Mouse (Mus musculus): ENCODE measurements around the gene Wdpcp. TPM values are rescaled to one million over a fixed set of nuclear protein-coding genes. Genes with fewer than 3 reads are reported as not detected.
A peak's percentile ranks its signal among the peaks of the same experiment; 100 is the strongest.

The Wdpcp gene
- total RNA-seq, 4 experiments from 2014 or later, result 12.1 to 16.9 (median 13.8) TPM

DNA sequence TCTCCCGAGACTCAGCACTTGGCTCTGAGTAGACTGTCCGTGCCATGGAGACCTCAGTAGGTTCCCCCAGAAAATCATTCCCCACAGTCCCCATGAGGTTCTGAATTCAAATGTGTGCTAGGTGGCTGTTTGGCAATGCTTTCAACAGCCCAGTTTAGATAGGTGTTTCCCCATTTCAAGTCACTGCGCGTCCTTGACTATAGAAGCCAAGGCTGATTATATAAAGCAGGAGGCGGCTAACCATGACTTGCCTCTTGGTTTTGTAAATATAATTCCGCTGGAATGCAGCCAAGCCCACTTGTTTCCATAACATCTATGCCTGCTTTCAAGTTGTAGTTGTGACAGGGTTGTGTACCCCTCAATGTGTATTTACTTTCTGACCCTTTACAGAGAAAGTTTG is 157.9 kb downstream of the Wdpcp start:
- no peak for DNase-seq (ENCODE audit: low spot score in 2 of 2)

DNA sequence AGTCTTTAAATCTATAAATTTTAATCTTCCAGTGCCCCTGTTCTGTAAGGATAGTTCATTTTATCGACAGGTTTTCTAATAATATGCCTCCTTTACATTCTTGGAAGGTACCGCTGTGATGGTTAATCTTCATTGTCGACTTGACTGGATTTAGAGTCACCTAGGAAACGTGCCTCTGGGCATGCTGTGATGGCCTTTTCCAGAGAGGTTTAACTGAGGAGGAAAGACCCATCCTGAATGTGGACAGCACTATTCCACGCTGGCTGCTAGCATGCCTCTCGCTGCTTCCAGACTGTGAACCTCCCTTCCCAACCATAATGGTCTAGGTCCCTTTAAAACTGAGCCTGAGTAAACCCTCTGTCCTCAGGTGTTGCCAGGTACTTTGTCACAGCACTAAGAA is 163.2 kb downstream of the Wdpcp start:
- DNase-seq (ENCODE audit: low spot score in 2 of 2), result no peak

DNA sequence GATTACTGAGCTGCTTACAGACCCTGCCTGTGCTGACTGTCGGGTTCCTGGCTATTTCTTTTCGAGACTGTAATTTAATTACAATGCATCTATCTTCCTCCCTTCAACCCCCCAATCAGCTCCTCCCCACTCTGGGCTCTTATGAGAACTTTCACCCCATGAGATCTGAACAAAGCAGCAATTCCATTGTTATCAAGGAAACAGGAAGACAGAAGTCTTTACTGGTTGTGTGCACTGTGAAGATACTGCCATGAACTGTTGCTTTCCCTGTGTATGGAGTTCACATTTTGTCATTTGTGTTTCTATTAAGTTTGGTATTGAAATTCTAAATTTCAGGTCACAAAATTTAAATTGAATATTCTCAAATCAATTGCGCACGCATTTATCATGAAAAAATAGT is 177.5 kb downstream of the Wdpcp start:
- no peak for DNase-seq (ENCODE audit: low spot score in 2 of 2)

DNA sequence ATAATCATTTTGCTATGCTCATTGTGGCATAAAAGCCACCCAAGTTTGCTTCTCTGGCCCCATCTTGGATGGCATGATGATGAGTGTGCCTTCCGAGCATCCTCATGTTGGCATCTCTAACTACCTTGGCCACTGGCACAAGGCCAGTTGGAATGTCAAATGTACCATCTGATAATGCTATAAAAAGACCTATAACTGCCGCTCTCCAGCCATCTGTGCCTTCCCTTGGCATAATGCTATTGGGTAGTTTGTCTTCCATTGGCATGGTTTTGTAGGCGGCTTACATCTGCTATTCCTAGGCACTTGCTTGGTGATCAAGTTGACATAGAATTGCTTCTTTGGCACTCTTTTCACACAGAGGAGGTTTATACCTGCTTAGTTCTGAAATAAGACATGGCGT is 191.2 kb downstream of the Wdpcp start:
- DNase-seq (ENCODE audit: low spot score in 2 of 2), result peak; percentile 48 to 59

DNA sequence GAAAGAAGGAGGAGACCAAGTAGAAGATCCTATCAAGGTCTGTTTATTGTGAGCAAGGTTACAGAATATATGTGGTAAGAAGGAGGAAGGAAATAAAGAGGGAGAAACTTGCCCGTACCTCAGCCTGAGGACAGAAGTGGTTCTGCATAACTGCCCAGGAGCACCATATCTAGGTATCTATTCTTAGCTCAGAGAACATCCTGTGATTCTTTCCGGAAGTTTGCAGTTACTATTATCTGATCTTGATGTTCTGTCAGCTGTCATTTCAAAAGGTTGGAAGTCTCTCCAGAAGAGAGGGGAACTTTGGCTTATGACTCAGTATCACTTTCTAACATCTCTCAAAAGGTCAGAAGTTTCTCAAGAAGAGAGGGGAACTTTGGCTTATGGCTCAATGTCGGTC is 216.8 kb downstream of the Wdpcp start:
- no peak for DNase-seq (ENCODE audit: low spot score in 2 of 2)

DNA sequence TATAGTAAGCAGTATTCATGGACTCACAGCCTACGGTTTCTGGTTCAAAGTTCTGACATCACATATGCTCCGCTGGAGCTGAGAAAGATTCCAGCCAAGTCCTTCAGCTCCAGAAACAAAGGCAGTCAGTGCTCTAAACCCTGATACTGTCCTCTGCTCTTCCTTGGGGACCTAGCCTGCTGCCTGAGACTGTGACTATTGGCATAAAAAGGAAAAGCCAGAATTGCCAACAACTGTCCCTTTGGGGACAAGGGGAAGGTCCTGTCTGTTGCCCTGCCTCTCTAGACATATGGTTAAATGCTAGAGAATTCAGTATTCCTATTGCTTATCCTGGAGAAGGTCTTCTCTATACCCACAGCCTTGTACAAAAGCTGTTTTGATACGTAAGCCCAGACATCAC is 252.9 kb downstream of the Wdpcp start:
- DNase-seq (ENCODE audit: low spot score in 2 of 2), result no peak

DNA sequence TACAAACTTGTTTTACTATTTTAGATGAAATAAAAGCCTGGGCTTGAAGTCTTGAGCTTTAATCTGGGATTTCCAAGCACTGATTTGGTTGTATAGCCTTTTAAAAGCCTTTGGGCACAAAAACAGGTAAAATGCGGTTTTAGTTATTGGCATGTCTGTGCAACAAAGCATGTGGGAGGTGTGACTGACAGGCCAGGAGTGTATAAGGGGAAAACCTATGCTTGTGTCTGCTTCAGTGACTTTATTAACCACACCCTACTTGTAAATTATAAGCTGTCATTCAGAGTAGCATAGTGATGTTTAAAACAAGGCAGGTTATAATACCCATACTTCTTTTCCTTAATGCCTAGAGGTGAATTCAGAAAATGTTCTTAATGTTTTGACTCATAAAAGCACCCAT is 254.5 kb downstream of the Wdpcp start:
- DNase-seq (ENCODE audit: low spot score in 2 of 2), result no peak

DNA sequence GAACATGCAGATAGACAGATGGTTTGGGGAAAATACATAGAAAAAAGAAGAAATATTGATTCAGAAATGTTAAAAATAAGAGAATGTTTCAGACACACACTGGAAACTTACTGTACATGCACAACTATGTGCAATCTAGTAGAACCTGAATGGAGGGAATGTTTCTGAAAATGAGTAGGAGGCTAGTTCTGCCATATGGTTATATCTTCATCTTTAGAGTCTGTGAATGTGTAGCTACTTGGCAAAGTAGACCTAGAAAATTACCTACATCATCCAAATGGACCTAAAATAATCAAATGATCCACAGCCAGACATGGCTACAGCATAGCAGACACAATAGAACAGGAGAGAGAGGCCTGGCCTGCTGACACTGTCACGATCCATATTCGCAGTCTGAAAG is 275.0 kb downstream of the Wdpcp start:
- no peak for DNase-seq (ENCODE audit: low spot score in 2 of 2)

DNA sequence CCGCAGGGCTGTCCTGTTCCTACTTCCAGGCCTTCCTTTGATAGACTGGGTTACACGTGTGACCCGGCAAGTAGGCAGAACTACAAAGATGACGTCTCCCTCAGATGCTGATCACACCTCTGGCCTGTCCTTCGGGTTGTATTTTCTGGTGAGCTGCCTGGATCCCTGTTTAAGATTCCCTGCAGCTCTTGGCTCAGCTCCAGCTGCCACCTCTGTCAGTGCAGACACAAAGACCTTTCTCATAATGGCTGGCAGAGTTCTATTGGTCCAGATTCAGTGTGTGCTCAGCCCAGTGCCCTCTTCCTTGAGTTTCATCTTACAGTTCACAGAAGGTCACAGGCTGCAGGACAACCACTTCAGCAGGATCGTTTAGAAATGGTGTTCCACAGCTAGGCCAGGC is 292.0 kb downstream of the Wdpcp start:
- DNase-seq (ENCODE audit: low spot score in 2 of 2), result no peak

DNA sequence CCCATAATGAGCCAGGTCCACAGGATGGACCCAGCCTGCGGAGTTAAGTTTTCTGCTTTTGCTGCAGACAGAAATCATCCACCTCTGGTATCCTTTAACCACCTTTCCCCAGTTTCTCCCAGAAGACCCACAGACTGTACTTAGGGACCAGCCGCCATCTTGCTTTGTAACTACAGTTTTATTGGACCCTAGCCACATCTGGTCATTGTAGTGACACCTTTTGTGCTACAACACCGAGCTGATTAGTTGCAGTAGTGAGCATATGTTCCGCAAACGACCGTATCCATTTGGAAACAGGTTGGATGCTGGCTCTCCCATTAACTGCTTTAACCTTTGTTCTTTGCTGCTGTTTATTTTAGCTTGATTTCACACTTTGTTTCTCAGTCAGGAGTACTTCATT is 292.5 kb downstream of the Wdpcp start:
- no peak for DNase-seq (ENCODE audit: low spot score in 2 of 2)

DNA sequence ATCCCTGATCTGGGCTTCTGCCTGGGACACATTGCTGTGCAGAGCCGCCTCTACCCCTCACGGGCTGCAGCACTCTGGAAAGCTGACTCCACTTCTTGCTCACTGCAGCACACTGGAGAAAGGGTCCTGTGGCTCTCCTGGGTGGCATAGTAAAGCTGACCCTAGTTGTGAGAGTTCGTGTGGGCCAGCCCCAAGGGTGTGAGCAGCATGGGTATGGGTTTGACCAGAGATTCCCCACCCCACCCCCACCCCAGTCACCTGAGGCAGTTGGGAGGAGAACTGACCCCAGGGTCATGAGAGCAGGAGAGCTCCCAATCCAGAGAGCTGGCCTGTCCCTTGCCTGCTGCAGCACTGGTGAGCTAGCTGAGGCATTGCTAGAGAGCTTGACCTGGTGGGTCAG is 296.6 kb downstream of the Wdpcp start:
- DNase-seq (ENCODE audit: low spot score in 2 of 2), result no peak

DNA sequence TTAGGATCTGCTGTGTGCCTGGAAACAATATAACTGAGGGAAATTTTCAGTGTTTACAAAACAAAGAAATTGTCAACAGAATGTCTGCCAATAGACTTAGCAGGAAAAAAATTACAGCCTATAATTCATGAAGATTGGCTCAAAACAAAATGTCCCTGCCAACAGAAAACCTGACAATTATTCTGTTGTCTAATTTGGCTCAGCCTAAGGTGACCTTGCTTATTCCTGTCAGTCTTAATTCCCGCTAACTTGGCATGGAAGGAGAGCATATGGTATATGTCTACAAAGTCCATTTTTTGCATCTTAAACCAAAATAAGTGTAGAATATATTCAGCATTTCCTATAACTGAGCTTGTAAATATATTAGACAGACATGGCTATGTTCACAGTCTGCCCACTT is 298.8 kb downstream of the Wdpcp start:
- DNase-seq (ENCODE audit: low spot score in 2 of 2), result no peak

DNA sequence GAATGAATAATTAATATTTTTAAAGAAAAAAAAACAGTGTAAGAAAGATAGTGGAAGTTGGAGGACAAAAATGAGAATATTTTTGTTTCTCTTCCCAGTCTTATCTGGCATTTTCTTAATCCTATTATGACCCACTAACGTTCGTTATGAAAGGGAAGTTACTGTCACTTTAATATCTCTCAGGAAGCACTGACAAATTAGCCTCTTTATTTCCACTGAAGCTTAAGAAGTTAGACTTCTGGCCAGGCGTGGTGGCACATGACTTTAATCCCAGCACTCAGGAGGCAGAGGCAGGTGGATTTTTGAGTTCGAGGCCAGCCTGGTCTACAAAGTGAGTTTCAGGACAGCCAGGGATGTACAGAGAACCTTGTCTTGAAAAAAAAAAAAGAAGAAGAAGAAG is 299.7 kb downstream of the Wdpcp start:
- DNase-seq (ENCODE audit: low spot score in 2 of 2), result no peak

DNA sequence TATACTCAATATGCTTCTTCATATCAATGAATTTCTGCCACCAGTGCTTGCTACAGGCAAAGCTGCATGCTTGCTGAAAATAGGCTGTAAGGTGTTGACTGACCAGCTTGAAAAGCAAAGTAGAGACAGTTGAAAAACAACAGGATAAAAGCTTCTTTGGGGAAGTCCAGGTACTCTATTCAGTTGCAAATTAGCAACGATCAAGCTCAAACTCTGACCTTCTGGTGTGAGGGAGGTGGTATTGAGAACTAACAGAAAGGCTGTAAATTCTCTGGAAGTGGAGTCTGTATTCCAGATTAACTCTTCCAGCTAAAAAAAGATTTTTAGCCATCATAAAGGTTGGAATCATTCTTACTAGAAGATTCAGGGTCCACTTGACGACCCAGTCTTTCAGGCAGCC is 303.0 kb downstream of the Wdpcp start:
- DNase-seq (ENCODE audit: low spot score in 2 of 2), result no peak

DNA sequence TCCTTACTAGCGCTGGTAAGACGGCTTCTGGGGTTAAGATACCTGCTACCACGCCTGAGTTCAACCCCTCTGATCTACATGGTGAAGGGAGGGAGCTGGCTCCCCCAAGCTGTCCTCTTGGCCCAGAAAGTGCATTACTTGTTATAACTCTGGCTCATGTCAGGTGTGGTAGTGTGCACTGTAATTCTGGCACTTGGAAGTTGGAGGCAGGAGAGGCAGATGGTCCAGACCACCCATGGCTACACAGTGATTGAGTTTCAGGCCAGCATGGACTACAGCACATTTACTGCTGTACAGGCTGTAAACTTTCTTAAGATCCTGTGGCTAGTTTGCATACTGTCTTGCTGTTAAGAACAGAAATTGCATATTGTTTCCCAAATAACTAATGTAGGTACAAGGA is 322.7 kb downstream of the Wdpcp start:
- DNase-seq (ENCODE audit: low spot score in 2 of 2), result no peak

DNA sequence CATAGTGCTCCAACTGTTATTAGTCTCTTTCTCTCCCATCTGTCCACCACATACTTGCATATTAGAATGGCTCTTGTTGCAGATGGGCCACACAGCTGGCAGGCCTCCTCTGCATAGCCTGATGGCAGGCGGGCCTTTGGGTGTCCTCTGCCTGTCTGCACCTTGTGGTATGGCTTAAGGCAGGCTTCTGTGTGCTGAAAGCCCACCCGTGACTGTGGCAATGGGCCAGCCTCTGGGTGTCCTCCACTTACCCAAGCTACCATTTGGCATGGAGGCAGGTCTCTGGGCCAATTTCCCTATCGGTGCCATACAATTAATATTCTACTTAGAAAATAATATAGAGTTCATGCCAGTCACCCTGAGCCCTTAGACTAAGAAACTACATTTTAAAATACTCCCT is 350.5 kb downstream of the Wdpcp start:
- no peak for DNase-seq (ENCODE audit: low spot score in 2 of 2)

Small RNA genes lying within 50 kb of the gene (microRNA-seq; reads per million reads assigned to microRNA genes)
- gene Gm22990, result 0 reads per million in 2 experiments

Other genes starting within 250 kb of the Wdpcp start
- gene Ugp2, start 201.0 kb upstream of the Wdpcp start, total RNA-seq (2022), result 10 to 100 TPM; 77.2 to 90.9 (median 84.2) TPM
- gene Mdh1, start 132 bp downstream of the Wdpcp start, total RNA-seq (2022), result 100 to 1,000 TPM; 648 to 912 (median 773) TPM

Data from layer of hippocampus, adult 8-10 months (tissue).